Mouse (Mus musculus): ENCODE results near the gene Crygs. TPM values are rescaled to one million over a fixed set of nuclear protein-coding genes. Genes with fewer than 3 reads are reported as not detected.

The Crygs gene
- total and polyA plus RNA-seq, 3 experiments: not detected

DNA sequence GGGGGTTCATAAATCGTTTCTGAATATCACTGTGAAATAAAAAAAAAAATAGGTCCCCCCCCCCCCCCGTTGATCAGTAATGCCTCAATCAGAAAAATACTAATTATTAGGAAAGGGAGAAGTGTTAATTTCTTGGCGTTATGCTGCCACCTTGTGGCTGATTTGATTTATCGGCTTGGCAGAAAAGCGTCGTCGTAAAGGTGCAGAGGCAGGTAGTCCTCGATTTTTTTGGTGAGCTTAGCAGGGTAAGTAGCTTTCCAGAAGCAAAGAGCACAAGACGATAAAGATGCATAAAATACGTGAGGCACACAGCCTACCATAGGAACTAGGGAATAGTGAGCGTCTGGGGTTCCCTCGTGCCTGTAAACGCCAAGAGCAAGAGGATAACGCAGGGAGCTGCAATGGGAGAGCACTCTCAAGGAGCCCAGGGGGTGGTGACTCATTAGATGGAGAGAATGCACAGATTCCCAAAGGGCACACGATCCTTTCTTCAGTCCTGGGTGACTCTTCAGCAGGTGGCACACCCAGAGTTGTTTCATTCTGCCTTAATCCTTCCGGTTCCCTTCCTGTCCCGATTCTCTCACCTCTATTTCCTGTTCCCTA is 3.8 kb downstream of the Crygs start:
- no peak for TF ChIP-seq MAX (IDR thresholded peaks at IDR 0.05; ENCODE audit: low read length)
- no peak for TF ChIP-seq ETS1 (conservative IDR thresholded peaks at IDR 0.05; ENCODE audit: low read depth, low read length)
- TF ChIP-seq BHLHE40 (IDR thresholded peaks at IDR 0.05; ENCODE audit: low read depth, low read length): no peak
- TF ChIP-seq TCF12 (IDR thresholded peaks at IDR 0.05; ENCODE audit: low read depth, low read length): no peak
- TF ChIP-seq NELFE (IDR thresholded peaks at IDR 0.05; ENCODE audit: low read depth, low read length): 0 out of 2 replicates have a peak, but pooled peaks have one; percentile 25
- no peak for TF ChIP-seq CHD1 (IDR thresholded peaks at IDR 0.05; ENCODE audit: low read depth, low read length)
- TF ChIP-seq ZC3H11A (IDR thresholded peaks at IDR 0.05; ENCODE audit: low read depth, low read length): peak; percentile 88
- TF ChIP-seq RCOR1 (conservative IDR thresholded peaks at IDR 0.05; ENCODE audit: low read depth, low read length): no peak
- TF ChIP-seq ZKSCAN1 (IDR thresholded peaks at IDR 0.05; ENCODE audit: borderline replicate concordance, low read depth, low read length): no peak
- TF ChIP-seq RAD21 (IDR thresholded peaks at IDR 0.05; ENCODE audit: low read depth, low read length): peak; percentile 91
- TF ChIP-seq IRF4 (IDR thresholded peaks at IDR 0.05; ENCODE audit: low read depth, low read length): peak; percentile 7; the same call in 1 of the 2 replicates
- no peak for TF ChIP-seq EP300 (IDR thresholded peaks at IDR 0.05; ENCODE audit: low read length)
- peak; percentile 35 for TF ChIP-seq ZNF384 (IDR thresholded peaks at IDR 0.05; ENCODE audit: low read depth, low read length)
- TF ChIP-seq NRF1 (IDR thresholded peaks at IDR 0.05; ENCODE audit: low read depth, low read length): no peak
- TF ChIP-seq UBTF (IDR thresholded peaks at IDR 0.05; ENCODE audit: low read depth, low read length): no peak
- no peak for TF ChIP-seq MXI1 (IDR thresholded peaks at IDR 0.05; ENCODE audit: low read depth, low read length)
- TF ChIP-seq SMC3 (IDR thresholded peaks at IDR 0.05; ENCODE audit: low read depth, low read length): peak; percentile 96
- TF ChIP-seq CTCF (conservative IDR thresholded peaks at IDR 0.05 in 1 of 2, IDR thresholded peaks at IDR 0.05 in 1 of 2; ENCODE audit: low read depth in 2 of 2, low read length in 2 of 2): peak; percentile 57 to 93
- Histone ChIP-seq H3K27ac (ENCODE audit: insufficient read depth, low read depth) (no peak overlapping the region), H3K79me2 (replicated peaks; ENCODE audit: control insufficient read depth, extremely low read depth, insufficient read depth, poor library complexity, severe bottlenecking) (no peaks in the 10 kb centered on the region), H3K4me1 (ENCODE audit: control insufficient read depth in 1 of 2, insufficient read depth in 2 of 2) (peaks cover 2 to 3% of the 10 kb centered on the region in 2 experiments; a peak in 1 of 4 replicates), H3K9me3 (replicated peaks; ENCODE audit: low read length) (no peaks in the 10 kb centered on the region), H3K4me2 (ENCODE audit: insufficient read depth, low read depth, poor library complexity, severe bottlenecking) (peak overlapping the region; percentile 67), H3K9ac (ENCODE audit: insufficient read depth, low read depth) (no peak overlapping the region), H3K27me3 (replicated peaks) (no peaks in the 10 kb centered on the region), H3K4me3 (replicated peaks in 1 of 3; ENCODE audit: low read depth in 2 of 3, low read length in 2 of 3, poor library complexity in 1 of 3) (no peak overlapping the region), H3K36me3 (replicated peaks in 1 of 2; ENCODE audit: control insufficient read depth in 1 of 2, insufficient read depth in 1 of 2, low read length in 1 of 2) (peaks cover 0 to 2% of the 10 kb centered on the region in 2 experiments)
- in situ Hi-C loops (cut with MboI; ENCODE audit: low pct_ligation_motif_present, low pct_unique_long_range_greater_than_20kb, low sequenced_read_pairs) (no loop called here), dilution Hi-C loops (cut with MboI; ENCODE audit: extremely low pct_ligation_motif_present, extremely low pct_unique_long_range_greater_than_20kb, low sequenced_read_pairs) (no loop called here)
- peak; percentile 76 for DNase-seq (ENCODE audit: extremely low read depth)

DNA sequence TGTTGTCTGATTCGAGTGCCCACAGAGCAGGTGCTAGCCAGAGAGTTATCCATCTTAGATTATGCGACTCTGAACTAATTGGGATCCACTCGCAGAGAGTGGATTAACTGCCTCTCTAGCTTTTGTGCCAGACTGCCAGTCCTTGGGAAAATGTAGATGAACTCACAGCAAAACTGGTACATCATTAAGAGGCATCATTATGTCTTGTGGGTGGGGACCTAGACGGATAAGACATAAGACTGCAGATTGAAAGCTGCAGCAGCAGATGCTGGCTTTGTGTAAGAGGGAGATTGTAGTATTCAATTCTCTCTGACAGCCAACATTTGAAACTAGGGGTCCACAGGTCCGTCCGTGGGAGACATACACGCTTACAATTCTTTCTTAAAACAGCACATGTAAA is 8.6 kb downstream of the Crygs start:
- H3K9ac ChIP-seq (ENCODE audit: insufficient read depth, low read depth): no peak overlapping the region
- H3K4me2 ChIP-seq (ENCODE audit: insufficient read depth, low read depth, poor library complexity, severe bottlenecking): no peak overlapping the region
- no peak for DNase-seq (ENCODE audit: extremely low read depth)
- H3K27me3 ChIP-seq (replicated peaks): no peaks in the 10 kb centered on the region
- TF ChIP-seq ZC3H11A (IDR thresholded peaks at IDR 0.05; ENCODE audit: low read depth, low read length) (no peak), RCOR1 (conservative IDR thresholded peaks at IDR 0.05; ENCODE audit: low read depth, low read length) (no peak), ETS1 (conservative IDR thresholded peaks at IDR 0.05; ENCODE audit: low read depth, low read length) (no peak), CHD1 (IDR thresholded peaks at IDR 0.05; ENCODE audit: low read depth, low read length) (no peak), ZMIZ1 (IDR thresholded peaks at IDR 0.05; ENCODE audit: low read depth, low read length) (no peak), CTCF (conservative IDR thresholded peaks at IDR 0.05 in 1 of 2, IDR thresholded peaks at IDR 0.05 in 1 of 2; ENCODE audit: low read depth in 2 of 2, low read length in 2 of 2) (no peak), E2F4 (IDR thresholded peaks at IDR 0.05; ENCODE audit: insufficient replicate concordance, low read depth, low read length) (no peak), ZKSCAN1 (IDR thresholded peaks at IDR 0.05; ENCODE audit: borderline replicate concordance, low read depth, low read length) (no peak), TBP (conservative IDR thresholded peaks at IDR 0.05; ENCODE audit: low read depth, low read length) (no peak), BHLHE40 (IDR thresholded peaks at IDR 0.05; ENCODE audit: low read depth, low read length) (no peak), USF1 (IDR thresholded peaks at IDR 0.05; ENCODE audit: low read depth, low read length) (no peak), JUN (IDR thresholded peaks at IDR 0.05; ENCODE audit: insufficient read depth, low read depth, low read length) (no peak)
- in situ Hi-C loops (cut with MboI; ENCODE audit: low pct_ligation_motif_present, low pct_unique_long_range_greater_than_20kb, low sequenced_read_pairs) (loop anchor here (5.0 kb wide), 2 partner anchors 225 to 490 kb away; no protein-coding TSS in a partner anchor), dilution Hi-C loops (cut with MboI; ENCODE audit: extremely low pct_ligation_motif_present, extremely low pct_unique_long_range_greater_than_20kb, low sequenced_read_pairs) (no loop called here)
- H3K79me2 ChIP-seq (replicated peaks; ENCODE audit: control insufficient read depth, extremely low read depth, insufficient read depth, poor library complexity, severe bottlenecking): no peaks in the 10 kb centered on the region
- no peaks in the 10 kb centered on the region for H3K36me3 ChIP-seq (replicated peaks in 1 of 2; ENCODE audit: control insufficient read depth in 1 of 2, insufficient read depth in 1 of 2, low read length in 1 of 2)
- H3K27ac ChIP-seq (ENCODE audit: insufficient read depth, low read depth): no peak overlapping the region
- H3K4me1 ChIP-seq (ENCODE audit: control insufficient read depth in 1 of 2, insufficient read depth in 2 of 2): peaks cover 2 to 13% of the 10 kb centered on the region in 2 experiments; a peak in 3 of 4 replicates
- H3K9me3 ChIP-seq (replicated peaks; ENCODE audit: low read length): no peaks in the 10 kb centered on the region
- H3K4me3 ChIP-seq (replicated peaks in 1 of 3; ENCODE audit: low read depth in 2 of 3, low read length in 2 of 3, poor library complexity in 1 of 3): no peak overlapping the region

All from CH12.LX (cell line).